Mouse (Mus musculus): ENCODE results near the gene Camkmt. TPM values are rescaled to one million over a fixed set of nuclear protein-coding genes. Genes with fewer than 3 reads are reported as not detected.

Camkmt gene
- polyA plus RNA-seq, 1 experiment = 5.9 TPM

- H3K4me1 ChIP-seq (ENCODE audit: control insufficient read depth, insufficient read depth, insufficient read length, low read length) = no peaks in the 10 kb centered on the region
- no peak for TF ChIP-seq CTCF (IDR thresholded peaks at IDR 0.05; ENCODE audit: extremely low read depth, insufficient read length, insufficient replicate concordance, low read depth, low read length)
- H3K4me3 ChIP-seq (ENCODE audit: low read depth, low read length) = no peak overlapping the region
- H3K27ac ChIP-seq (ENCODE audit: insufficient read depth, low read depth, low read length) = no peak overlapping the region
- H3K36me3 ChIP-seq (ENCODE audit: control insufficient read depth, insufficient read depth, low read length) = no peaks in the 10 kb centered on the region
- whole genome bisulfite sequencing = 88% methylated on average over 10 of the region's 10 CpGs
- no peaks in the 10 kb centered on the region for H3K27me3 ChIP-seq (ENCODE audit: control insufficient read depth, insufficient read depth, low read length)
Measured at GRCm38 (mm10) chr17:85406195-85406594, 315.8 kb downstream of the Camkmt start.

GRCm38 (mm10) chr17:85428831-85429230, 338.5 kb downstream of the Camkmt start:
- 81% methylated on average over 7 of the region's 7 CpGs for WGBS
- TF ChIP-seq POLR2A (IDR thresholded peaks at IDR 0.05; ENCODE audit: low read depth, low read length) = no peak
- no peak for TF ChIP-seq CTCF (IDR thresholded peaks at IDR 0.05; ENCODE audit: extremely low read depth, insufficient read length, insufficient replicate concordance, low read depth, low read length)
- Histone ChIP-seq H3K27ac (ENCODE audit: insufficient read depth, low read depth, low read length) (no peak overlapping the region), H3K4me1 (ENCODE audit: control insufficient read depth, insufficient read depth, insufficient read length, low read length) (no peaks in the 10 kb centered on the region), H3K27me3 (ENCODE audit: control insufficient read depth, insufficient read depth, low read length) (no peaks in the 10 kb centered on the region), H3K36me3 (ENCODE audit: control insufficient read depth, insufficient read depth, low read length) (no peaks in the 10 kb centered on the region), H3K4me3 (ENCODE audit: low read depth, low read length) (no peak overlapping the region)

- TF ChIP-seq CTCF (IDR thresholded peaks at IDR 0.05; ENCODE audit: extremely low read depth, insufficient read length, insufficient replicate concordance, low read depth, low read length) = no peak
- no peak for TF ChIP-seq POLR2A (IDR thresholded peaks at IDR 0.05; ENCODE audit: low read depth, low read length)
- H3K27me3 ChIP-seq (ENCODE audit: control insufficient read depth, insufficient read depth, low read length) = no peaks in the 10 kb centered on the region
- WGBS = 62% methylated on average over 8 of the region's 8 CpGs
- no peak overlapping the region for H3K4me3 ChIP-seq (ENCODE audit: low read depth, low read length)
- no peak overlapping the region for H3K27ac ChIP-seq (ENCODE audit: insufficient read depth, low read depth, low read length)
- no peaks in the 10 kb centered on the region for H3K36me3 ChIP-seq (ENCODE audit: control insufficient read depth, insufficient read depth, low read length)
- H3K4me1 ChIP-seq (ENCODE audit: control insufficient read depth, insufficient read depth, insufficient read length, low read length) = no peaks in the 10 kb centered on the region
Measured at GRCm38 (mm10) chr17:85432923-85433322, 342.6 kb downstream of the Camkmt start.

- 80% methylated on average over 8 of the region's 8 CpGs for WGBS
- no peaks in the 10 kb centered on the region for H3K27me3 ChIP-seq (ENCODE audit: control insufficient read depth, insufficient read depth, low read length)
- no peaks in the 10 kb centered on the region for H3K4me1 ChIP-seq (ENCODE audit: control insufficient read depth, insufficient read depth, insufficient read length, low read length)
- TF ChIP-seq POLR2A (IDR thresholded peaks at IDR 0.05; ENCODE audit: low read depth, low read length) (no peak), CTCF (IDR thresholded peaks at IDR 0.05; ENCODE audit: extremely low read depth, insufficient read length, insufficient replicate concordance, low read depth, low read length) (no peak)
- no peak overlapping the region for H3K27ac ChIP-seq (ENCODE audit: insufficient read depth, low read depth, low read length)
- H3K4me3 ChIP-seq (ENCODE audit: low read depth, low read length) = no peak overlapping the region
- H3K36me3 ChIP-seq (ENCODE audit: control insufficient read depth, insufficient read depth, low read length) = no peaks in the 10 kb centered on the region
Measured at GRCm38 (mm10) chr17:85443036-85443435, 352.7 kb downstream of the Camkmt start.

GRCm38 (mm10) chr17:85454419-85454983, 364.1 kb downstream of the Camkmt start:
- TF ChIP-seq CTCF (IDR thresholded peaks at IDR 0.05; ENCODE audit: extremely low read depth, insufficient read length, insufficient replicate concordance, low read depth, low read length) (no peak), POLR2A (IDR thresholded peaks at IDR 0.05; ENCODE audit: low read depth, low read length) (no peak)
- Histone ChIP-seq H3K4me1 (ENCODE audit: control insufficient read depth, insufficient read depth, insufficient read length, low read length) (no peaks in the 10 kb centered on the region), H3K4me3 (ENCODE audit: low read depth, low read length) (no peak overlapping the region), H3K27ac (ENCODE audit: insufficient read depth, low read depth, low read length) (no peak overlapping the region), H3K36me3 (ENCODE audit: control insufficient read depth, insufficient read depth, low read length) (no peaks in the 10 kb centered on the region), H3K27me3 (ENCODE audit: control insufficient read depth, insufficient read depth, low read length) (peaks cover 11% of the 10 kb centered on the region)
- 16% methylated on average over 23 of the region's 23 CpGs for WGBS

GRCm38 (mm10) chr17:85455063-85455462, 364.7 kb downstream of the Camkmt start:
- Histone ChIP-seq H3K36me3 (ENCODE audit: control insufficient read depth, insufficient read depth, low read length) (no peaks in the 10 kb centered on the region), H3K4me3 (ENCODE audit: low read depth, low read length) (0 out of 2 replicates have a peak overlapping the region, but pooled peaks have one; percentile 15), H3K27me3 (ENCODE audit: control insufficient read depth, insufficient read depth, low read length) (peaks cover 11% of the 10 kb centered on the region), H3K27ac (ENCODE audit: insufficient read depth, low read depth, low read length) (no peak overlapping the region), H3K4me1 (ENCODE audit: control insufficient read depth, insufficient read depth, insufficient read length, low read length) (no peaks in the 10 kb centered on the region)
- WGBS = 11% methylated on average over 16 of the region's 16 CpGs
- TF ChIP-seq POLR2A (IDR thresholded peaks at IDR 0.05; ENCODE audit: low read depth, low read length) (no peak), CTCF (IDR thresholded peaks at IDR 0.05; ENCODE audit: extremely low read depth, insufficient read length, insufficient replicate concordance, low read depth, low read length) (no peak)

GRCm38 (mm10) chr17:85458075-85458474, 367.7 kb downstream of the Camkmt start:
- 16% methylated on average over 14 of the region's 14 CpGs for WGBS
- peaks cover 11% of the 10 kb centered on the region for H3K27me3 ChIP-seq (ENCODE audit: control insufficient read depth, insufficient read depth, low read length)
- H3K4me1 ChIP-seq (ENCODE audit: control insufficient read depth, insufficient read depth, insufficient read length, low read length) = no peaks in the 10 kb centered on the region
- H3K27ac ChIP-seq (ENCODE audit: insufficient read depth, low read depth, low read length) = no peak overlapping the region
- H3K4me3 ChIP-seq (ENCODE audit: low read depth, low read length) = no peak overlapping the region
- H3K36me3 ChIP-seq (ENCODE audit: control insufficient read depth, insufficient read depth, low read length) = no peaks in the 10 kb centered on the region
- TF ChIP-seq CTCF (IDR thresholded peaks at IDR 0.05; ENCODE audit: extremely low read depth, insufficient read length, insufficient replicate concordance, low read depth, low read length) = no peak
- no peak for TF ChIP-seq POLR2A (IDR thresholded peaks at IDR 0.05; ENCODE audit: low read depth, low read length)

Data from small intestine, adult 2 months (tissue).